Mouse (Mus musculus): ENCODE measurements around the gene Mrpl51. TPM values are rescaled to one million over a fixed set of nuclear protein-coding genes. Genes with fewer than 3 reads are reported as not detected.
A peak's percentile ranks its signal among the peaks of the same experiment; 100 is the strongest.
"Not testable (repeated sequence)": the region's sequence is repeated elsewhere in the genome, so short reads cannot be mapped to it uniquely, and the experiment has no call there.

The Mrpl51 gene
- total RNA-seq, 2 experiments from 2014 or later, result 16.4 to 54.4 TPM

GRCm38 (mm10) chr6:125158944-125159492, 32.6 kb upstream of the Mrpl51 start:
- no peak for ATAC-seq (replicated peaks; ENCODE audit: low FRiP score, poor library complexity, severe bottlenecking)

- ATAC-seq (replicated peaks; ENCODE audit: low FRiP score, poor library complexity, severe bottlenecking), result no peak
These were observed 31.6 kb upstream of the Mrpl51 start for GRCm38 (mm10) chr6:125159773-125160557.

- ATAC-seq (replicated peaks; ENCODE audit: low FRiP score, poor library complexity, severe bottlenecking), result no peak
These were observed 31.1 kb upstream of the Mrpl51 start for GRCm38 (mm10) chr6:125160558-125160853.

DNA sequence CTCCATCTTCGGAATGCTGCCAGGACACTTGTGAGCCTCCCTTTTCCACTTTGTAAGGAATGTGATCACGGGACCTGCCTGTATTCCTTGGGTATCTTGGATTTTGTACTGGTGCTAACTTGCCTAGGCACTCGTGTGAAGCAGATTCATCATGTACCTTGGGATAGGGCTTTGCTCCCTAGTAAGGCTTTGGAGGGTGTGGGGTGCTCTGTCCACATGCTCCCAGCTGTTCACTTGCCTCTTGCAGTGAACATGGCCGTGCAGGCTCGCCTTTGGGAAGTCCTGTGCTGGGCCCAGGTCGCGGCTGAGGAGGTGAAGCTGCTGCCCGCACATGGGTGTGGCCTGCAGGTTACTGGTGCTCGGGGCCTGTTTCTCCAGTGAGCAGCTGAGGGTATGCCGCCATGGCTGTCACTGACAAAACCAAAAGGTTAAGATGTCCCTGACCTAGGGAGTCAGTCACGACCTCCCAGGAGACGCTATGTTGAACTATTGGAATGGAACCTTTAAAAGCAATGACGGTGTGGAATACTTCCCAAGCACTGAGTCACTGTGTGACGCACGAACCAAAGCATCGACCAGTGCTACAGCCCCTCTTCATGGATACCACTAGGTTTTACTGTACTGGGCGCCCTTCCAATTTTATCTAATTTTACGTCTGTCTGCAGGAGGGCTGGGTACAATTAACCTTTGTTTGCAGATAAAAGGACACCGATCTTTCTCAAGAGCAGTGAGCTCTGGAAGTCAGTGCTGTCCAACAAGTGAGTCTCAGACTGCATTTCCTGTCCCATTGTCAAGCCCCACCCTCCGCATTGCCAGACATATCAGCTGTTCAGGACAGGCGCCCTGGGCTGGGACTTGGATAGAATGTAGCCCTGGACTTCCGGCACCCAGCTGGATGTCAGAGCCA, 30.5 kb upstream of the Mrpl51 start:
- ATAC-seq (replicated peaks; ENCODE audit: low FRiP score, poor library complexity, severe bottlenecking), result no peak

DNA sequence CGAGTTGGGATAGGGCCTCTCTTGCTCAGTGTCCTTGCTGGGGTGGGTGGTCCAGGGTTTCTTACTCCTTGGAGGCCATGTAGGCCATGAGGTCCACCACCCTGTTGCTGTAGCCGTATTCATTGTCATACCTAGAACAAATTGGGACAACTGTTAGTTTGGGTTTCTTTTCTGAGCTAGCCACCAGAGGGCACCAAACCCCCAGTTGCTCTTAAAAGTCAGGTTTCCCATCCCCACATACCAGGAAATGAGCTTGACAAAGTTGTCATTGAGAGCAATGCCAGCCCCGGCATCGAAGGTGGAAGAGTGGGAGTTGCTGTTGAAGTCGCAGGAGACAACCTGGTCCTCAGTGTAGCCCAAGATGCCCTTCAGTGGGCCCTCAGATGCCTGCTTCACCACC, 29.6 kb upstream of the Mrpl51 start:
- ATAC-seq (replicated peaks; ENCODE audit: low FRiP score, poor library complexity, severe bottlenecking), result not testable (repeated sequence)

- not testable (repeated sequence) for ATAC-seq (replicated peaks; ENCODE audit: low FRiP score, poor library complexity, severe bottlenecking)
These were observed 28.8 kb upstream of the Mrpl51 start for GRCm38 (mm10) chr6:125162615-125163305.

DNA sequence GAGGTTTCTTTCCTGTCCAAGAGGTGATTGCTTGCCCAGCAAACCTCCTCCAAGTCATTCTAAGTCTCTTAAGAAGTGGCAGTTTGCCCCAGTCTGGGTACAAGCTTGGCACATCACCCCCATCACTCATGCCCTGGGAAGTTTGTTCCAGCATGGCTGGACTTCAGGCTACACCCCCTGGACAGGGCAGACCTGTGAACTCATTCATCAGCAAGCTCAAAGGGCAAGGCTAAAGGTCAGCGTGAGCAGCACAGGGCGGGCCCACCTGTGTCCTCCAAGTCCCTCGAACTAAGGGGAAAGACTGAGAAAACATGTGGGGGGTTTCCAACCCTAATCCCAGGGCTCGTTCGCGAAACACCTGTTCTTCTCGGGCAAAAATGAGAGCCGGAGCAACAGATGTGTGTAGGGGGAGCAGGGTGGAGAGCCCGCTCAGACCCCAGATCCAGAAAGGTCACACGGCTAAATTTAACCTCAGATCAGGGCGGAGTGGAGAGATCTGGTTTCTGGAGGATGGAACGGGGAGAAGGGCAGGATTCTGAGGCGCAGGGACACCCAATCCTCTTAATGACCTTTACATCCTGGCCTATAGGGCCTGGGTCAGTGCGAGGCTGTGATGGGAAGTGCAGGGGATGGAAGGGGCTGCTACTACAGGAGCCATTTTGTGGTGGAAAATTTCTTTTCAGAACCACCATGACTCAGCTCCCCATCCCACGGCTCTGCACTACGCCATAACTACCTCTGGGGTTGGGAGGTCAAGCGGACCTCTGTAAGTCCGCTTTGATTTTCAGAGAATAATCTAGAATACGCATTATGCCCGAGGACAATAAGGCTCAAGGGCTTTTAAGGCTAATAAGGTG, 27.6 kb upstream of the Mrpl51 start:
- no peak for ATAC-seq (replicated peaks; ENCODE audit: low FRiP score, poor library complexity, severe bottlenecking)

- ATAC-seq (replicated peaks; ENCODE audit: low FRiP score, poor library complexity, severe bottlenecking), result peak; percentile 32
These were observed 26.8 kb upstream of the Mrpl51 start for GRCm38 (mm10) chr6:125164672-125165327.

GRCm38 (mm10) chr6:125165328-125165891, 26.2 kb upstream of the Mrpl51 start:
- peak; percentile 79 for ATAC-seq (replicated peaks; ENCODE audit: low FRiP score, poor library complexity, severe bottlenecking)

GRCm38 (mm10) chr6:125166051-125166751, 25.4 kb upstream of the Mrpl51 start, which contains the start of gene Gapdh:
Gapdh (minus strand) TSS chr6:125166467.
- no peak for ATAC-seq (replicated peaks; ENCODE audit: low FRiP score, poor library complexity, severe bottlenecking)

DNA sequence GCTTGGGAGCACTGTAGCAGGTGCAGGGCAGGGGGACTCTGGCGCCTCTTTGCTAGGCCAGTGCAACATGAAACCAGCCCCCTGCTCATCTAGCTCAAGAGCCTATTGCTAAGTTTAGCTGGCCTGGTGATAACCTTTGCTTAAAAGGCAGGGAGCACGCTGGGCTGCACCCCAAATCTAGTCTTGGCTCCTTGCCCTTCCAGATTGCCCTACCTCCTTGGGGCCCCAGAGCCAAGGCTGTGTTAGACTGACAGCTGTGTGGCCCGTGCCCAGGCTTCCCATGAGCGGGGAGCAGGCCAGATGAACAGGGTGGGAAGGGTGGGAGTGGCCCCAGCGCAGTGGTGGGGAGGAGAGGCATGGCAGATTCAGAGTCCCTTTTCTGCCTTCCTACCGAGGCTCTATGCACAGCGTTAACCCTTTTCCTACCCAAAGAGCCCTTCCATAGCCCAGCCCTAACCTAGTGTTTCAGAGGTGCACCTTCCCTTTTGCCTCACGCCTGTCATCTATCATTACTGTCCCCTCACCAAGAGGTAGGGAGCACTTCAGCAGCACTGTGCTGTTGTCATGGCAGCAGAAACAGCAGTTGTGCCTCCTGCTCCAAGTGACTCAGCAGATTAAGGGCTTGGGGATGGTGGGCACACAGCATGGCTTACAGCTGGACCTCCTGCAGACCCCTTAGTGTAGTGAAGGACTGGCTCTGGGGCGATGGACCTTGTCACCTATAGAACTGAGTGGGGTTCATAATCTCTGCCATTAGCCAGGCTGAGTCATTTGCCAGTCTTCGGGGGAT, 24.5 kb upstream of the Mrpl51 start:
- ATAC-seq (replicated peaks; ENCODE audit: low FRiP score, poor library complexity, severe bottlenecking), result no peak

- ATAC-seq (replicated peaks; ENCODE audit: low FRiP score, poor library complexity, severe bottlenecking), result no peak
These were observed 23.5 kb upstream of the Mrpl51 start for GRCm38 (mm10) chr6:125168086-125168485.

DNA sequence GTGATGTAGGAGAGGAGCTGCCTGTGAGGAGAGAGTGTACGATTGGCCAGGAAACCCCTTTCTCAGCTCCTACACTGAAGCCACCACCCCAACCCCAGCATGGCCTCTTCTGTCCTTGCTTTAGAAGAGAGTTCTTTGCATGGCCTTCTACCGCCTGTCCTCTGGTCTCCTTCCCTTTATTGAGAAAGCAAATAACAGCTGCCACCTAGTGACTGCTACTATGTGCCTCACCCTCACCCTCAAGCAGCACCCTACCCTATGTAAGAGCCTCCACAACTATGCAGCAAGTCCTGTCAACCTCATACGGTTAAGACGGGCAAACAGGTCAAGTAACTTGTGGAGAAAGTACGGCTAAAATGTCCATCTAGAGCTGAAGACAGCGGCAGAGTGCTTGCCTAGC, 21.4 kb upstream of the Mrpl51 start:
- no peak for ATAC-seq (replicated peaks; ENCODE audit: low FRiP score, poor library complexity, severe bottlenecking)

DNA sequence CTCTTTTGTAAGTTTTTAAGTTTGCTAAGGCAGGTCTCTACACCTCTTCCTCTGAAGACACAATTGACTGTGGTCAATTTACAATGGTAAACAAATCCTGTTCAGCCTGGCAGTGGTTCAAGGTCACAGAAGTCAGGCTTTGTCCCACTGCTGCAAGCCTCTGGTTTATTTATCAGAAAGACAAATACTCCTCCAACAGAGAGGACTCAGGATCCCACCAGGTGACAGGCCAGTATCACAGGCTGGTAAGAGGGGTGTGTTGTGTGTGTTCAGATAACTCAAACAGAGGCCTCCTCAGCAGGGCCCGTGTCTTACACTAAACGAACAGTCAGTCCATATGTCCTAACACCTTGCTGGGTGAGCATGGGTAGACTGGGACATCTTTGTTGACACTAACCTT, 19.1 kb upstream of the Mrpl51 start:
- no peak for ATAC-seq (replicated peaks; ENCODE audit: low FRiP score, poor library complexity, severe bottlenecking)

- ATAC-seq (replicated peaks; ENCODE audit: low FRiP score, poor library complexity, severe bottlenecking), result no peak
These were observed 18.3 kb upstream of the Mrpl51 start for GRCm38 (mm10) chr6:125173256-125173655.

GRCm38 (mm10) chr6:125175469-125175868, 16.1 kb upstream of the Mrpl51 start:
- ATAC-seq (replicated peaks; ENCODE audit: low FRiP score, poor library complexity, severe bottlenecking), result no peak

GRCm38 (mm10) chr6:125179601-125180000, 12.0 kb upstream of the Mrpl51 start:
- ATAC-seq (replicated peaks; ENCODE audit: low FRiP score, poor library complexity, severe bottlenecking), result no peak
